Mouse (Mus musculus) liver, adult 2 months (tissue): ENCODE results near the gene Ehmt2.

Experiments used
- CTCF ChIP-seq: fragments of 200-500 bp; IDR thresholded peaks from 2 replicates; pipeline ENCODE4 v1.5.1; 2011; ENCODE audit warnings: low read depth, low read length, control low read depth
- POLR2A ChIP-seq: fragments of 200-500 bp; IDR thresholded peaks from 2 replicates; pipeline ENCODE4 v1.6.1; 2011; ENCODE audit warnings: low read length, control low read depth; ENCODE audit not compliant: insufficient read depth; ENCODE audit errors: extremely low read depth

GRCm38 (mm10) chr17:34962841-34963240 lies 64.6 kb downstream of the Ehmt2 start:
- TF ChIP-seq CTCF (no peak), POLR2A (no peak)
